Mouse (Mus musculus) testis, adult 2 months (tissue): ENCODE results near the gene Slc8a2. TPM values are rescaled to one million over a fixed set of nuclear protein-coding genes. Genes with fewer than 3 reads are reported as not detected.
A peak's percentile ranks its signal among the peaks of the same experiment; 100 is the strongest.

Source experiments
- H3K27ac ChIP-seq: fragments of 200-500 bp; 2 replicates; pipeline ENCODE4 v1.5.1; 2012; ENCODE audit warnings: low read depth, low read length; ENCODE audit not compliant: control insufficient read depth, insufficient read depth
- H3K27me3 ChIP-seq: fragments of 200-500 bp; 2 replicates; pipeline ENCODE4 v1.6.1; 2012; ENCODE audit warnings: mild to moderate bottlenecking, low read length, moderate library complexity; ENCODE audit not compliant: control insufficient read depth, insufficient read depth
- H3K36me3 ChIP-seq: fragments of 200-500 bp; 2 replicates; pipeline ENCODE4 v1.6.1; 2012; ENCODE audit warnings: mild to moderate bottlenecking, low read length; ENCODE audit not compliant: control insufficient read depth, insufficient read depth
- H3K4me1 ChIP-seq: fragments of 200-500 bp; 2 replicates; pipeline ENCODE4 v1.6.1; 2012; ENCODE audit warnings: low read length; ENCODE audit not compliant: control insufficient read depth, insufficient read depth
- H3K4me3 ChIP-seq: fragments of 200-500 bp; 2 replicates; pipeline ENCODE4 v1.5.1; 2012; ENCODE audit warnings: low read depth, mild to moderate bottlenecking, low read length, moderate library complexity, mixed read lengths; ENCODE audit not compliant: control insufficient read depth
- CTCF ChIP-seq: fragments of 200-500 bp; IDR thresholded peaks from 2 replicates; pipeline ENCODE4 v1.5.1; 2012; ENCODE audit warnings: low read depth, mild to moderate bottlenecking, inconsistent platforms, low read length, moderate library complexity; ENCODE audit not compliant: control insufficient read depth, insufficient read depth, insufficient replicate concordance
- POLR2A ChIP-seq: fragments of 200-500 bp; IDR thresholded peaks from 2 replicates; pipeline ENCODE4 v1.6.1; 2012; ENCODE audit warnings: low read depth, mild to moderate bottlenecking, inconsistent platforms, low read length, moderate library complexity; ENCODE audit not compliant: control insufficient read depth
- polyA plus RNA-seq: library from polyadenylated mRNA; depleted of rRNA; stranded (reverse); fragments of >200 nt; gene quantifications from 2 replicates; pipeline ENCODE4 v1.2.3, GENCODE M21; 2012

Slc8a2 gene
- polyA plus RNA-seq, 1 experiment, result 34.7 TPM

- peaks cover 1% of the 10 kb centered on the region for H3K36me3 ChIP-seq
- TF ChIP-seq CTCF (no peak), POLR2A (no peak)
- no peaks in the 10 kb centered on the region for H3K27me3 ChIP-seq
- H3K4me3 ChIP-seq, result no peak overlapping the region
- H3K27ac ChIP-seq, result no peak overlapping the region
- no peaks in the 10 kb centered on the region for H3K4me1 ChIP-seq
Measured at GRCm38 (mm10) chr7:16110158-16110557, 19.5 kb upstream of the Slc8a2 start.

- TF ChIP-seq POLR2A (no peak), CTCF (no peak)
- no peaks in the 10 kb centered on the region for H3K27me3 ChIP-seq
- H3K27ac ChIP-seq, result no peak overlapping the region
- no peak overlapping the region for H3K4me3 ChIP-seq
- no peaks in the 10 kb centered on the region for H3K4me1 ChIP-seq
- peaks cover 1% of the 10 kb centered on the region for H3K36me3 ChIP-seq
Measured at GRCm38 (mm10) chr7:16111284-16112090, 18.1 kb upstream of the Slc8a2 start.

DNA sequence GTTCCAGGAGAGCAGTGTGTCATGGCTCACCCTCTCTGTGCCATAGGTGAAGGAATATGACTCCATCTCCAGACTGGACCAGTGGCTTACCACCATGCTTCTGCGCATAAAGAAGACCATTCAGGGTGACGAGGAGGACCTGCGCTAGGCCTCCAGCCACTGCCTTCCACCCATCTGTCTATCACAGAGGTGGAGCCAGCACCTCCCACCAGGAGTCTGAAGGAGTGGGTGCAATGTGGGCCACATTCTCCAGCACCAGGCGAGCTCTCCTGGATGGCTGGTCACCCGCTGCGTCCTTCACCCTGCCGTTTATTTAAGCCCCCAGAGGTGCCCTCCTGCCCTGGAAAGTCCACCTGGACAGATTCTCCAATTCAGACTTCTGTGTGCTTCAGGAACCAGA, 13.2 kb upstream of the Slc8a2 start:
- peaks cover 1% of the 10 kb centered on the region for H3K36me3 ChIP-seq
- TF ChIP-seq POLR2A, result no peak
- TF ChIP-seq CTCF, result no peak

GRCm38 (mm10) chr7:16117100-16117499, 12.5 kb upstream of the Slc8a2 start:
- no peak for TF ChIP-seq POLR2A
- TF ChIP-seq CTCF, result no peak

More for the DNA sequence above, 13.2 kb upstream of the Slc8a2 start:
- H3K4me3 ChIP-seq, result no peak overlapping the region
- H3K27me3 ChIP-seq, result no peaks in the 10 kb centered on the region
- H3K4me1 ChIP-seq, result peaks cover 3% of the 10 kb centered on the region
- no peak overlapping the region for H3K27ac ChIP-seq

GRCm38 (mm10) chr7:16119569-16120261, 9.9 kb upstream of the Slc8a2 start, which contains the start of gene Kptn:
Gene Kptn, plus strand, starts transcription at chr7:16119895.
- Histone ChIP-seq H3K27ac (peak within 1 kb of the TSS; percentile 84), H3K27me3 (no peaks in the 10 kb centered on the region), H3K4me3 (peak within 1 kb of the TSS; percentile 94), H3K36me3 (no peaks in the 10 kb centered on the region; the same call in 1 of the 2 replicates), H3K4me1 (peaks cover 3% of the 10 kb centered on the region)
- peak; percentile 54; the same call in 1 of the 2 replicates for TF ChIP-seq POLR2A
- peak; percentile 92 for TF ChIP-seq CTCF

More at GRCm38 (mm10) chr7:16117100-16117499, 12.5 kb upstream of the Slc8a2 start:
- H3K4me1 ChIP-seq, result peaks cover 3% of the 10 kb centered on the region
- no peaks in the 10 kb centered on the region for H3K27me3 ChIP-seq
- peaks cover 1% of the 10 kb centered on the region for H3K36me3 ChIP-seq
- no peak overlapping the region for H3K4me3 ChIP-seq
- no peak overlapping the region for H3K27ac ChIP-seq

DNA sequence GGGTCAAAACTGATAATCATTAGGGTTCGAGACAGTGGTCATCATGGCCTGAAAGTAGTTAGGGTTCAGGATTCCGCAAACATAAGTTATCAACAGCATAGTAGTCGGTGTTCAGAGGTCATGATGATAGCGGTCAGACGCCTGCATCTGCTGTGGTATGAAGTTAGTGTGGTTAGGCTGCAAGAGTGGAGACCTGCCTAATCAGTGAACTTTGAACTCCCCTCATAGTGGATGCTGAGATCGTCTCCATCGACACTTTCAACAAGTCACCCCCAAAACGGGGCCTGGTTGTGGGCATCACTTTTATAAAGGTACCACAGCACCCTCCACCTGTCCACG, 9.4 kb upstream of the Slc8a2 start:
- Histone ChIP-seq H3K4me1 (peaks cover 3% of the 10 kb centered on the region), H3K27me3 (no peaks in the 10 kb centered on the region), H3K4me3 (peak overlapping the region; percentile 94), H3K36me3 (no peaks in the 10 kb centered on the region; the same call in 1 of the 2 replicates), H3K27ac (no peak overlapping the region)
- TF ChIP-seq CTCF, result no peak; the same call in 1 of the 2 replicates
- TF ChIP-seq POLR2A, result no peak

DNA sequence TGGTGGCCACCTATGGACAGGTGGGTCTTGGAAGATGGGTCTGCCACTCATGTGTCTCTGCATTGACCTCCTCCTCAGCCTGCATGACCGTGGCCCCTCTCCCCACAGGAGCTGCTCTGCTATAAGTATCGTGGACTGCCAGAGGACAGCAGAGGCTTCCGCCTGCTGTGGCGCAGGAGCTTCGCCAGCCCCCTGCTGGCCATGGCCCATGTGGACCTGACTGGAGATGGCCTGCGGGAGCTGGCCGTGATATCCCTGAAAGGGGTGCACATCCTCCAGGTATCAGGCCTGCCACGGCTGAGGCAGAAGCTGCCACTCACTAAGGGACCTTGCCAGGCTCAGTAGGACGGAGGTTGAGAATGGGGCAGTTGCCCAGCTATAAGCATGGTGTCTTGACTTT, 3.8 kb upstream of the Slc8a2 start:
- Histone ChIP-seq H3K27ac (no peak overlapping the region), H3K27me3 (no peaks in the 10 kb centered on the region), H3K36me3 (no peaks in the 10 kb centered on the region; the same call in 1 of the 2 replicates), H3K4me3 (no peak overlapping the region), H3K4me1 (peaks cover 20% of the 10 kb centered on the region)
- TF ChIP-seq POLR2A, result no peak
- TF ChIP-seq CTCF, result no peak
